Mouse (Mus musculus) forebrain, embryonic 13.5 days (tissue): ENCODE results near the gene Sh3bp1. TPM values are rescaled to one million over a fixed set of nuclear protein-coding genes. Genes with fewer than 3 reads are reported as not detected.
A peak's percentile ranks its signal among the peaks of the same experiment; 100 is the strongest.

Experiments used
- ATAC-seq: fragments of 200-750 bp; cut with Nextera tagmentation; 2 replicates; pipeline ENCODE4 v1.8.0; 2017
- H3K27ac ChIP-seq: fragments of 300-500 bp; sonication (generic); 2 replicates; pipeline ENCODE4 v1.5.1; 2015; ENCODE audit warnings: inconsistent platforms, mild to moderate bottlenecking, moderate library complexity
- H3K27me3 ChIP-seq: fragments of 300-500 bp; sonication (generic); 2 replicates; pipeline ENCODE4 v1.6.1; 2015; ENCODE audit warnings: mild to moderate bottlenecking, inconsistent platforms
- H3K36me3 ChIP-seq: fragments of 300-500 bp; sonication (generic); 2 replicates; pipeline ENCODE4 v1.6.1; 2015; ENCODE audit warnings: mild to moderate bottlenecking, inconsistent platforms; ENCODE audit not compliant: poor library complexity, severe bottlenecking
- H3K4me1 ChIP-seq: fragments of 300-500 bp; sonication (generic); 2 replicates; pipeline ENCODE4 v1.6.1; 2015; ENCODE audit warnings: inconsistent platforms
- H3K4me2 ChIP-seq: fragments of 300-500 bp; sonication (generic); 2 replicates; pipeline ENCODE4 v1.6.1; 2015; ENCODE audit warnings: inconsistent platforms, mild to moderate bottlenecking, moderate library complexity
- H3K4me3 ChIP-seq: fragments of 300-500 bp; sonication (generic); 2 replicates; pipeline ENCODE4 v1.5.1; 2015; ENCODE audit warnings: mild to moderate bottlenecking, inconsistent platforms
- H3K9ac ChIP-seq: fragments of 300-500 bp; sonication (generic); 2 replicates; pipeline ENCODE4 v1.6.1; 2015; ENCODE audit warnings: mild to moderate bottlenecking, inconsistent platforms
- H3K9me3 ChIP-seq: fragments of 300-500 bp; sonication (generic); replicated peaks from 2 replicates; pipeline ENCODE4 v1.6.1; 2016; ENCODE audit warnings: inconsistent platforms
- WGBS: fragments of 180-500 bp; shearing (Covaris S2); methylation state at CpG from one replicate; pipeline ENCODE4 v1.1.7; 2015; 5-methylcytosine and 5-hydroxymethylcytosine counted together
- polyA plus RNA-seq: library from polyadenylated mRNA; unstranded; fragments of >200 nt; fragmentation: Nextera tagmentation; extraction: Ambion mirVana; gene quantifications from 2 replicates; pipeline ENCODE4 v1.2.1, GENCODE M21; 2015

Sh3bp1 gene
- polyA plus RNA-seq, 1 experiment from 2014 or later = 3.7 TPM

GRCm38 (mm10) chr15:78880432-78880831 lies 19.1 kb upstream of the Sh3bp1 start:
- Histone ChIP-seq H3K36me3 (peaks cover 54% of the 10 kb centered on the region), H3K4me1 (peaks cover 31% of the 10 kb centered on the region), H3K4me2 (no peak overlapping the region), H3K27ac (no peak overlapping the region), H3K9me3 (no peaks in the 10 kb centered on the region), H3K27me3 (no peaks in the 10 kb centered on the region), H3K9ac (peak overlapping the region; percentile 27; the same call in 1 of the 2 replicates), H3K4me3 (no peak overlapping the region)
- no peak for ATAC-seq
- WGBS = 90% methylated on average over 8 of the region's 8 CpGs

GRCm38 (mm10) chr15:78881828-78882227 lies 17.7 kb upstream of the Sh3bp1 start:
- peaks cover 68% of the 10 kb centered on the region for H3K36me3 ChIP-seq
- 85% methylated on average over 3 of the region's 3 CpGs for WGBS
- no peak overlapping the region for H3K4me2 ChIP-seq
- H3K27ac ChIP-seq = no peak overlapping the region
- no peak overlapping the region for H3K9ac ChIP-seq
- no peaks in the 10 kb centered on the region for H3K27me3 ChIP-seq
- no peak overlapping the region for H3K4me3 ChIP-seq
- H3K4me1 ChIP-seq = peaks cover 18% of the 10 kb centered on the region
- H3K9me3 ChIP-seq = no peaks in the 10 kb centered on the region
- no peak for ATAC-seq

GRCm38 (mm10) chr15:78889401-78889853 lies 10.1 kb upstream of the Sh3bp1 start:
- no peak overlapping the region for H3K4me3 ChIP-seq

GRCm38 (mm10) chr15:78892440-78892839 lies 7.1 kb upstream of the Sh3bp1 start:
- no peak for ATAC-seq
- H3K4me1 ChIP-seq = no peaks in the 10 kb centered on the region
- no peak overlapping the region for H3K4me3 ChIP-seq
- H3K27ac ChIP-seq = no peak overlapping the region
- no peak overlapping the region for H3K9ac ChIP-seq
- H3K27me3 ChIP-seq = no peaks in the 10 kb centered on the region
- WGBS = 74% methylated on average over 7 of the region's 7 CpGs
- no peaks in the 10 kb centered on the region for H3K9me3 ChIP-seq
- no peak overlapping the region for H3K4me2 ChIP-seq
- peaks cover 76% of the 10 kb centered on the region for H3K36me3 ChIP-seq

More at GRCm38 (mm10) chr15:78889401-78889853, 10.1 kb upstream of the Sh3bp1 start:
- WGBS = 24% methylated on average over 12 of the region's 13 CpGs
- Histone ChIP-seq H3K27ac (no peak overlapping the region), H3K9ac (no peak overlapping the region), H3K36me3 (peaks cover 94% of the 10 kb centered on the region), H3K4me2 (no peak overlapping the region), H3K27me3 (no peaks in the 10 kb centered on the region), H3K9me3 (no peaks in the 10 kb centered on the region), H3K4me1 (no peaks in the 10 kb centered on the region)
- ATAC-seq = no peak

GRCm38 (mm10) chr15:78894726-78895125 lies 4.8 kb upstream of the Sh3bp1 start:
- no peak overlapping the region for H3K4me3 ChIP-seq
- no peak for ATAC-seq
- H3K36me3 ChIP-seq = peaks cover 54% of the 10 kb centered on the region
- H3K4me1 ChIP-seq = no peaks in the 10 kb centered on the region; the same call in 1 of the 2 replicates
- no peak overlapping the region for H3K27ac ChIP-seq
- no peaks in the 10 kb centered on the region for H3K9me3 ChIP-seq
- H3K4me2 ChIP-seq = no peak overlapping the region
- WGBS = 77% methylated on average over 13 of the region's 13 CpGs
- no peak overlapping the region for H3K9ac ChIP-seq
- H3K27me3 ChIP-seq = peaks cover 12% of the 10 kb centered on the region

- 98% methylated on average over 2 of the region's 2 CpGs for WGBS
- Histone ChIP-seq H3K27ac (no peak overlapping the region), H3K9me3 (no peaks in the 10 kb centered on the region), H3K27me3 (peaks cover 22% of the 10 kb centered on the region), H3K4me2 (no peak overlapping the region), H3K4me3 (no peak overlapping the region), H3K36me3 (peaks cover 46% of the 10 kb centered on the region), H3K9ac (no peak overlapping the region), H3K4me1 (peaks cover 10% of the 10 kb centered on the region)
- ATAC-seq = no peak
Observed at GRCm38 (mm10) chr15:78895741-78896140, 3.8 kb upstream of the Sh3bp1 start.

- WGBS = 88% methylated on average over 3 of the region's 3 CpGs
- H3K27me3 ChIP-seq = peaks cover 26% of the 10 kb centered on the region
- no peak for ATAC-seq
Observed at GRCm38 (mm10) chr15:78896149-78896548, 3.4 kb upstream of the Sh3bp1 start.

GRCm38 (mm10) chr15:78897488-78897887 lies 2.1 kb upstream of the Sh3bp1 start:
- ATAC-seq = no peak
- Histone ChIP-seq H3K9me3 (no peaks in the 10 kb centered on the region), H3K4me2 (no peak overlapping the region), H3K27ac (no peak overlapping the region), H3K9ac (no peak overlapping the region), H3K27me3 (peaks cover 27% of the 10 kb centered on the region), H3K36me3 (peaks cover 28% of the 10 kb centered on the region), H3K4me1 (peaks cover 17% of the 10 kb centered on the region), H3K4me3 (no peak overlapping the region)
- WGBS = 91% methylated on average over 4 of the region's 4 CpGs

More at GRCm38 (mm10) chr15:78896149-78896548, 3.4 kb upstream of the Sh3bp1 start:
- Histone ChIP-seq H3K9me3 (no peaks in the 10 kb centered on the region), H3K36me3 (peaks cover 42% of the 10 kb centered on the region), H3K9ac (no peak overlapping the region), H3K4me2 (no peak overlapping the region), H3K4me3 (no peak overlapping the region), H3K4me1 (peaks cover 14% of the 10 kb centered on the region), H3K27ac (no peak overlapping the region)

GRCm38 (mm10) chr15:78898507-78899001 lies 1.0 kb upstream of the Sh3bp1 start:
- Histone ChIP-seq H3K27ac (no peak overlapping the region), H3K36me3 (peaks cover 18% of the 10 kb centered on the region), H3K4me1 (peaks cover 17% of the 10 kb centered on the region), H3K9me3 (no peaks in the 10 kb centered on the region), H3K27me3 (peaks cover 27% of the 10 kb centered on the region), H3K4me2 (0 out of 2 replicates have a peak overlapping the region, but pooled peaks have one; percentile 90), H3K4me3 (no peak overlapping the region), H3K9ac (no peak overlapping the region)
- no peak for ATAC-seq
- WGBS = 54% methylated on average over 6 of the region's 6 CpGs

GRCm38 (mm10) chr15:78899409-78899739 lies 194 bp upstream of the Sh3bp1 start, which contains the start of gene Gm49510:
Gm49510 (plus strand) TSS chr15:78899667.
- under 1% methylated on average over 17 of the region's 20 CpGs for WGBS
- peak within 1 kb of the TSS; percentile 90 for H3K4me2 ChIP-seq
- peaks cover 17% of the 10 kb centered on the region for H3K4me1 ChIP-seq
- no peak within 1 kb of the TSS for H3K27ac ChIP-seq
- peaks cover 27% of the 10 kb centered on the region for H3K27me3 ChIP-seq
- H3K9ac ChIP-seq = peak within 1 kb of the TSS; percentile 71
- H3K36me3 ChIP-seq = peaks cover 10% of the 10 kb centered on the region; the same call in 1 of the 2 replicates
- no peak for ATAC-seq
- H3K9me3 ChIP-seq = no peaks in the 10 kb centered on the region
- H3K4me3 ChIP-seq = peak within 1 kb of the TSS; percentile 53

GRCm38 (mm10) chr15:78900585-78901421 lies 1.2 kb downstream of the Sh3bp1 start:
- Histone ChIP-seq H3K36me3 (no peaks in the 10 kb centered on the region), H3K4me1 (peaks cover 17% of the 10 kb centered on the region), H3K27ac (no peak overlapping the region), H3K4me2 (peak overlapping the region; percentile 90), H3K4me3 (peak overlapping the region; percentile 53), H3K9me3 (no peaks in the 10 kb centered on the region), H3K27me3 (peaks cover 27% of the 10 kb centered on the region), H3K9ac (peak overlapping the region; percentile 71; the same call in 1 of the 2 replicates)
- 24% methylated on average over 18 of the region's 18 CpGs for WGBS
- no peak for ATAC-seq

GRCm38 (mm10) chr15:78901422-78901789 lies 1.8 kb downstream of the Sh3bp1 start:
- Histone ChIP-seq H3K27me3 (peaks cover 27% of the 10 kb centered on the region), H3K36me3 (no peaks in the 10 kb centered on the region), H3K4me1 (peaks cover 17% of the 10 kb centered on the region), H3K4me3 (no peak overlapping the region), H3K4me2 (no peak overlapping the region; the same call in 1 of the 2 replicates), H3K9ac (0 out of 2 replicates have a peak overlapping the region, but pooled peaks have one; percentile 7), H3K9me3 (no peaks in the 10 kb centered on the region), H3K27ac (no peak overlapping the region)
- WGBS = 24% methylated on average over 8 of the region's 8 CpGs
- ATAC-seq = no peak
